18 mouse cellular contexts compared by ENCODE assay signal in the genomic region with DNA sequence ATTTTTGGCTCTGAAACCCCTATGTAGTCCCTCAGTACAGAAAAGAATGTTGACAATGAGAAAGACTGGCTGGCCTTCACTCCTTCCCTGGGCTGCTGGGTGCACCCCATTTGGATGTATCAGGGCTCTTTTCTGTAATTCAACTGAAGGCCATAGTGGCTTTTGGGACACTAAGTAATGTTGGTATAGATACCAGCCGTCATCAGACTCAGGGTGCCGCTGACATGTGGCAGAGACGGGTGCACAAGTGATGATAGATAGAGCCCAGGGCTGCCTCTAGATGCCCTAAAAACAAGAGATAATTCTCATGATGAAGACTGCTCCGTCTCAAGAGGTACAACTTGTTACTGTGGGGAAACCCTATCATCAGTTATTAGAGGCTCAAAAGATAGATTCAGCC.
DNase-seq lines count a peak whose midpoint lies in the region; ATAC-seq and TF ChIP-seq lines count a peak whose summit lies in the region.
"Had no signal": no experiment of that assay in that cellular context is flagged by ENCODE, and none has a peak within 500 bp of the region (broad histone marks: within the 10 kb centered on the region; RNA-seq: fewer than 3 reads in every experiment).

No protein-coding gene starts in this region.

- peak; percentile 87 for TF ChIP-seq EP300 in heart, postnatal 0 days (IDR thresholded peaks at IDR 0.05; ENCODE audit: low read depth)

- ATAC-seq in heart, embryonic 13.5 days (ENCODE audit: extremely low read depth, insufficient number of reproducible peaks, low FRiP score, low TSS enrichment) = peak; percentile 67; the same call in 1 of the 2 replicates
- peak; percentile 84 for ATAC-seq in heart, postnatal 0 days (ENCODE audit: insufficient read depth, low read depth)
- ATAC-seq: forebrain, embryonic 16.5 days; hindbrain, postnatal 0 days had no signal

- intact Hi-C loops in heart, postnatal 25 days (cut with DNase I) = no loop called here

- 31% methylated on average over 4 of the region's 4 CpGs for WGBS in heart, embryonic 13.5 days
- 29% methylated on average over 4 of the region's 4 CpGs for WGBS in heart, postnatal 0 days

- peaks cover 29% of the 10 kb centered on the region for H3K4me1 ChIP-seq in heart, embryonic 13.5 days
- peaks cover 16% of the 10 kb centered on the region; the same call in 1 of the 2 replicates for H3K4me1 ChIP-seq in heart, postnatal 0 days (ENCODE audit: control insufficient read depth, insufficient read depth)
- H3K4me1 ChIP-seq: embryonic facial prominence, embryonic 13.5 days; forebrain, embryonic 12.5 days had no signal

- H3K9ac ChIP-seq in heart, embryonic 13.5 days = no peak overlapping the region
- no peak overlapping the region for H3K9ac ChIP-seq in heart, postnatal 0 days (replicated peaks; ENCODE audit: low read depth, low read length)
- H3K9ac ChIP-seq: embryonic facial prominence, embryonic 13.5 days; forebrain, embryonic 12.5 days; hindbrain, embryonic 13.5 days had no signal

- no peak overlapping the region for H3K4me3 ChIP-seq in heart, embryonic 13.5 days
- no peak overlapping the region for H3K4me3 ChIP-seq in heart, postnatal 0 days (ENCODE audit: low read depth, low read length)
- H3K4me3 ChIP-seq: embryonic facial prominence, embryonic 13.5 days; forebrain, embryonic 12.5 days; gastrocnemius, adult 2 months; hindbrain, embryonic 13.5 days had no signal

- H3K9me3 ChIP-seq in heart, embryonic 13.5 days = no peaks in the 10 kb centered on the region
- no peaks in the 10 kb centered on the region for H3K9me3 ChIP-seq in heart, postnatal 0 days (replicated peaks; ENCODE audit: control insufficient read depth, low read length)
- H3K9me3 ChIP-seq: embryonic facial prominence, embryonic 13.5 days; forebrain, embryonic 12.5 days; hindbrain, embryonic 13.5 days had no signal

- H3K4me2 ChIP-seq in heart, embryonic 13.5 days = no peak overlapping the region
- H3K4me2 ChIP-seq in heart, postnatal 0 days (ENCODE audit: low read depth, low read length) = no peak overlapping the region
- H3K4me2 ChIP-seq: embryonic facial prominence, embryonic 13.5 days; forebrain, embryonic 12.5 days; hindbrain, embryonic 13.5 days had no signal

- H3K27ac ChIP-seq in heart, embryonic 13.5 days (replicated peaks) = no peak overlapping the region; the same call in 1 of the 2 replicates
- H3K27ac ChIP-seq in heart, postnatal 0 days (ENCODE audit: low read depth) = no peak overlapping the region
- H3K27ac ChIP-seq: embryonic facial prominence, embryonic 13.5 days; forebrain, embryonic 12.5 days; gastrocnemius, adult 2 months; hindbrain, embryonic 13.5 days; hindbrain, postnatal 0 days had no signal

- peaks cover 36% of the 10 kb centered on the region for H3K27me3 ChIP-seq in heart, embryonic 13.5 days (replicated peaks)
- peaks cover 20% of the 10 kb centered on the region for H3K27me3 ChIP-seq in heart, postnatal 0 days (ENCODE audit: control insufficient read depth, insufficient read depth, low read length)
- H3K27me3 ChIP-seq: forebrain, embryonic 12.5 days; hindbrain, embryonic 13.5 days had no signal

- no peak for TF ChIP-seq CTCF in heart, postnatal 0 days (IDR thresholded peaks at IDR 0.05; ENCODE audit: low read depth)

- no peaks in the 10 kb centered on the region for H3K36me3 ChIP-seq in heart, embryonic 13.5 days
- H3K36me3 ChIP-seq in heart, postnatal 0 days (replicated peaks; ENCODE audit: control insufficient read depth, insufficient read depth, low read length) = no peaks in the 10 kb centered on the region
- H3K36me3 ChIP-seq: embryonic facial prominence, embryonic 13.5 days; forebrain, embryonic 12.5 days; hindbrain, embryonic 13.5 days had no signal

- peak; percentile 8 to 12 for DNase-seq in heart, adult 18-20 months
- DNase-seq in heart, postnatal 25 days (ENCODE audit: low spot score) = no peak
- DNase-seq in heart, postnatal 0 days (ENCODE audit: low spot score) = peak; percentile 43
- no peak for DNase-seq in frontal cortex, postnatal 25 days (ENCODE audit: low spot score in 2 of 2)
- DNase-seq in frontal cortex, adult 2 months (ENCODE audit: extremely low spot score in 1 of 2, low spot score in 1 of 2) = no peak
- DNase-seq in urinary bladder, adult 2 months (ENCODE audit: low spot score) = no peak
- DNase-seq: cerebellum, adult 11-12 months; cerebellum, adult 9-11 months; cerebellum, postnatal 36 days; gastrocnemius, adult 2 months; gastrocnemius, postnatal 25 days; kidney, adult 11 months had no signal

Comparison
In these comparisons a context has a peak if more than half of its experiments do, and no peak if none do; other contexts are left out.
1. DNase-seq: peak in heart, adult 18-20 months (2 of 2) and heart, postnatal 0 days (single experiment); none in heart, postnatal 25 days (single experiment), frontal cortex, postnatal 25 days (0 of 2), frontal cortex, adult 2 months (0 of 2) and urinary bladder, adult 2 months (single experiment).